Mouse (Mus musculus) intestine, postnatal 0 days (tissue): ENCODE results near the gene Hdac9. TPM values are rescaled to one million over a fixed set of nuclear protein-coding genes. Genes with fewer than 3 reads are reported as not detected.

Experiments used
- ATAC-seq: fragments of 200-750 bp; cut with Nextera tagmentation; 2 replicates; pipeline ENCODE4 v1.8.0; 2017; ENCODE audit warnings: mild to moderate bottlenecking, moderate TSS enrichment, moderate library complexity
- H3K27ac ChIP-seq: fragments of 300-500 bp; sonication (generic); 2 replicates; pipeline ENCODE4 v1.5.1; 2014; ENCODE audit warnings: mild to moderate bottlenecking, low read depth, low read length, moderate library complexity
- H3K27me3 ChIP-seq: fragments of 300-500 bp; sonication (generic); replicated peaks from 2 replicates; pipeline ENCODE4 v1.6.1; 2014; ENCODE audit warnings: low read length, mixed read lengths; ENCODE audit not compliant: control insufficient read depth, insufficient read depth
- H3K36me3 ChIP-seq: fragments of 300-500 bp; sonication (generic); 2 replicates; pipeline ENCODE4 v1.6.1; 2014; ENCODE audit warnings: mild to moderate bottlenecking, moderate library complexity; ENCODE audit not compliant: control insufficient read depth, insufficient read depth
- H3K4me1 ChIP-seq: fragments of 300-500 bp; sonication (generic); replicated peaks from 2 replicates; pipeline ENCODE4 v1.6.1; 2014; ENCODE audit warnings: antibody characterized with exemption, low read length, mixed read lengths; ENCODE audit not compliant: control insufficient read depth, insufficient read depth
- H3K4me2 ChIP-seq: fragments of 300-500 bp; sonication (generic); replicated peaks from 2 replicates; pipeline ENCODE4 v1.6.1; 2014; ENCODE audit warnings: low read depth, mild to moderate bottlenecking, moderate library complexity
- H3K4me3 ChIP-seq: fragments of 300-500 bp; sonication (generic); 2 replicates; pipeline ENCODE4 v1.5.1; 2014; ENCODE audit warnings: low read depth, low read length
- H3K9ac ChIP-seq: fragments of 300-500 bp; sonication (generic); 2 replicates; pipeline ENCODE4 v1.6.1; 2014; ENCODE audit warnings: mild to moderate bottlenecking, low read depth, low read length
- H3K9me3 ChIP-seq: fragments of 300-500 bp; sonication (generic); 2 replicates; pipeline ENCODE4 v1.6.1; 2016; ENCODE audit warnings: mixed run types; ENCODE audit not compliant: control insufficient read depth
- CTCF ChIP-seq: sonication (generic); IDR thresholded peaks from 2 replicates; pipeline ENCODE4 v1.5.1; 2016; ENCODE audit warnings: low read depth, mild to moderate bottlenecking, control low read depth, antibody characterized with exemption, moderate library complexity
- WGBS: fragments of 180-500 bp; shearing (Covaris S2); extraction: QIAGEN DNeasy Blood & Tissue Kit; methylation state at CpG from one replicate; pipeline ENCODE4 v1.1.7; 2014; 5-methylcytosine and 5-hydroxymethylcytosine counted together
- polyA plus RNA-seq: library from polyadenylated mRNA; unstranded; fragments of >200 nt; fragmentation: Nextera tagmentation; extraction: Ambion mirVana; gene quantifications from 2 replicates; pipeline ENCODE4 v1.2.1, GENCODE M21; 2015

Hdac9 gene
- polyA plus RNA-seq, 1 experiment from 2014 or later, result 1.4 TPM

DNA sequence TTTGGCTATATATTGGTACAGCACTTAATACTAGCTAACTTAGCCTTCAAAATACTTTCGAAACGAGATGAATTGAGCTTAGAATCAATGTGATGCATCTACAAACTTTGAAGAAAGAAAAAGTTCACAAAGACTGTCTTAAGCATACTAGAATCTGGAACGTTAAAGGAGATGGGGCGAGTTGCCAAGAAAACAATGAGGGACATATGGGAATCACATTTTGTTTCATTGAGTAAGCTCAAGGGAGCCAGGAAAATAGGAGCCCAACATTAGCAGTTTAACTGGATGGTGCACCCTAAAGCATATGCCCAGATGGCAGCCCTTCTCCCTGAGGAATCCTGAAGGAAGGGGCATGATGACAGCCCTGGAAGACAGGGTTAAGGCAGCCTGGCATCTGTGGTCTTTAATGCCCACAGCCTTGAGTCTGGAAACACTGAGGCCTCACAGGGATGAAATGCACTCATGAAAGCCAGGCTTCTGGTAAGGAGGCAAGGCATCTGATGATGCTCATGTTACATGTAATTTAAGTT is 685.2 kb downstream of the Hdac9 start:
- ATAC-seq, result no peak
- Histone ChIP-seq H3K4me1 (no peaks in the 10 kb centered on the region), H3K27me3 (no peaks in the 10 kb centered on the region), H3K9me3 (no peaks in the 10 kb centered on the region), H3K9ac (no peak overlapping the region), H3K4me2 (no peak overlapping the region), H3K27ac (no peak overlapping the region), H3K4me3 (no peak overlapping the region), H3K36me3 (no peaks in the 10 kb centered on the region)
- TF ChIP-seq CTCF, result no peak
- 68% methylated on average over 4 of the region's 4 CpGs for WGBS

DNA sequence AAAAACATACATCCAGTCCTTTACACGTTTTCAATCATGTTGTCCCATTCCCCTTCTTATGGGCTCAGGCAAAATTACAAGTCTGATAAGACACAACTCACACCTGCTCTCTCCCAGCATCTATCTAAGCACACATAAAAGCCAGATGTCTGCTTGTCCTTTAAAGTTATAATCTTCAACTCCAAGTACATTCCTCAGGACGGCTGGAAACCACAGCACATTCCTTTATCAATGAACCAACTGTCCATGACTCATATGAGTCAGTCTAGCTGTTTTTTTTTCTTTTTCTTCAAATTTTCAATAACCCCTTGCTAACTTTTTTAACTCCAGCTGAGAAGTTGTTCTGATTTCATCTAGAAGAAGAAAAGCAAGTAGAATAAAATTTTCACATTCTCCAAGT is 692.4 kb downstream of the Hdac9 start:
- Histone ChIP-seq H3K9me3 (no peaks in the 10 kb centered on the region), H3K4me2 (no peak overlapping the region), H3K36me3 (no peaks in the 10 kb centered on the region), H3K27me3 (no peaks in the 10 kb centered on the region), H3K4me3 (no peak overlapping the region), H3K27ac (no peak overlapping the region), H3K9ac (no peak overlapping the region), H3K4me1 (no peaks in the 10 kb centered on the region)
- no peak for TF ChIP-seq CTCF
- WGBS, result 42% methylated on average over 2 of the region's 2 CpGs
- no peak for ATAC-seq

DNA sequence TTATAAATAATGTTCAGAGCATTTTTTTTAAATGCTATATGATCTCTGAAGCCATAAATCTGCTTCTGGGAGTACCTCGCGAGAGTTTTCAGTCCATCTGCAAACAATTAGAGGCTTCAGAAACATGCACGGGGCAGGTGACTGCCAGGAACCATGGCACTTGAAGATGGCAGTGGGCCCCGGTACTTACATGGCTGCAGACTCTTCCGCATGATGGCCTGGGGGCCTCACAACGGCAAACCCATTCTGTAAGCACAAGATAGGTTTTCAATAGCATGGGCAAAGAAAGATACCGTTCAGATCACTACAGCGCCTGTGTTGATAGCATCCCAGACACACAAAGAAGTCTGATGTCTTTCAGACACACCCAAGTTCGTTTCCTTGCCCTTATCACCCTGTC is 695.9 kb downstream of the Hdac9 start:
- Histone ChIP-seq H3K27me3 (no peaks in the 10 kb centered on the region), H3K9ac (no peak overlapping the region), H3K4me3 (no peak overlapping the region), H3K27ac (no peak overlapping the region), H3K4me2 (no peak overlapping the region), H3K36me3 (no peaks in the 10 kb centered on the region), H3K9me3 (no peaks in the 10 kb centered on the region), H3K4me1 (no peaks in the 10 kb centered on the region)
- no peak for TF ChIP-seq CTCF
- ATAC-seq, result no peak
- WGBS, result 67% methylated on average over 9 of the region's 9 CpGs

DNA sequence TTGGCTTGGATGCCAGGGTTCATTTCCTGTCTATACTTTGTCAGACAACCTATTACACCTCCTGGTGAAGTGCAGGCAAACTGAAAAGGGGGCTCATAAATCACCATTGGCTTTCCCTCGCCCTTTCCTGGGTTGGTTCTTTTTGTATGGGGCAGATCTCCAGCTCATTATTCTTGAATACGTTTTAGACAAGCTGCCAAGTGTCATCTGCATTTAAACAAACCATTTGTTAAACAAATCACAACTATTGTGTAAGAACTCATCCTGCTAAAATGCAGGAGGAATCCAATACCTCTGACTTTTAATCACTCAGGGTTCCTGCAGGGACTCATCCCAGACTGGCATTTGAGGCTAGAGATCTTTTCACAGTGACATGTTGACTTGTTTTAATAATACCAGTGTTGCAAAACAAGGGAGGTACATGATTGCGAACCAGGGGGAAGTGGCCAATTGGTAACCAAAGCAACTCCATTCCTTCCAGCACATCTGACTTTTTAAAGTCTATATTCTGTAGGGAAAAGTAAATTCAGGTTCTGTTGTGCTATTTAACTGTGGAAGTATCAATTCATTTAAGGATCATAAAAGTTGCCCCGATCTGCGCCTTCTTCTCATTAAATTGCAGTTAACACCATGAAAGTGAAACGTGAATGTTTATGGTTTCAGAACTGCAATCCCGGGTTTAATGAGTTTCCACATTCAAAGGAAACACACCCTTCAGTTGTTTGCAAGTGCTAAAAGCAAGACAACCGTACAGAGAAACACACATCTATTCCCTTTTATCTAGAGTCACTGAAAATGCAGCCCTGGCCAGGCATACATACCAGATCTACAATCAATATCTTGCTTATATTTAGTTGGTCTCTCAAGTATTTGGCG is 696.6 kb downstream of the Hdac9 start:
- Histone ChIP-seq H3K27ac (no peak overlapping the region), H3K4me2 (no peak overlapping the region), H3K27me3 (no peaks in the 10 kb centered on the region), H3K4me1 (no peaks in the 10 kb centered on the region), H3K36me3 (no peaks in the 10 kb centered on the region), H3K9ac (no peak overlapping the region), H3K9me3 (no peaks in the 10 kb centered on the region), H3K4me3 (no peak overlapping the region)
- 41% methylated on average over 9 of the region's 9 CpGs for WGBS
- no peak for ATAC-seq
- no peak for TF ChIP-seq CTCF

DNA sequence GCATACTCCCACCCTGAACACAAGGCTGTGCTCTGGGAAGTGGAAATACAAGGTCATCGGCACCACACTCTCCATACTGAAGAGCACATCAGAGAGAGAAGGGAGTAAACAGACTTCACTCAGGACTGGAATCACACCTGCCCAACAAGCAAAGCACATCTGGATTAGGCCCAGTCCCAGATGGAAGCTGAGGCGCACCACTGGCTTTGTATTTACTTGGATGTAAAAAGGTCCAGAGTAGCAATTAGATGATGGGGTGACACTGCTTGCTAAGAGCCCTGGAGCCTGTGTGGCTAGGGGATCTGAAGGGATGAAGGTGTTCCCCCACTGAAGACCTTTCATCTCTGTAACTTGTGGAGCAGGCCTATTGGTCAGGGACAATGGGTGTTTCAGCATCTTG is 698.3 kb downstream of the Hdac9 start:
- Histone ChIP-seq H3K4me1 (no peaks in the 10 kb centered on the region), H3K9ac (no peak overlapping the region), H3K36me3 (no peaks in the 10 kb centered on the region), H3K9me3 (no peaks in the 10 kb centered on the region), H3K4me3 (no peak overlapping the region), H3K27me3 (no peaks in the 10 kb centered on the region), H3K4me2 (no peak overlapping the region), H3K27ac (no peak overlapping the region)
- 88% methylated on average over 2 of the region's 2 CpGs for WGBS
- TF ChIP-seq CTCF, result no peak
- ATAC-seq, result no peak

DNA sequence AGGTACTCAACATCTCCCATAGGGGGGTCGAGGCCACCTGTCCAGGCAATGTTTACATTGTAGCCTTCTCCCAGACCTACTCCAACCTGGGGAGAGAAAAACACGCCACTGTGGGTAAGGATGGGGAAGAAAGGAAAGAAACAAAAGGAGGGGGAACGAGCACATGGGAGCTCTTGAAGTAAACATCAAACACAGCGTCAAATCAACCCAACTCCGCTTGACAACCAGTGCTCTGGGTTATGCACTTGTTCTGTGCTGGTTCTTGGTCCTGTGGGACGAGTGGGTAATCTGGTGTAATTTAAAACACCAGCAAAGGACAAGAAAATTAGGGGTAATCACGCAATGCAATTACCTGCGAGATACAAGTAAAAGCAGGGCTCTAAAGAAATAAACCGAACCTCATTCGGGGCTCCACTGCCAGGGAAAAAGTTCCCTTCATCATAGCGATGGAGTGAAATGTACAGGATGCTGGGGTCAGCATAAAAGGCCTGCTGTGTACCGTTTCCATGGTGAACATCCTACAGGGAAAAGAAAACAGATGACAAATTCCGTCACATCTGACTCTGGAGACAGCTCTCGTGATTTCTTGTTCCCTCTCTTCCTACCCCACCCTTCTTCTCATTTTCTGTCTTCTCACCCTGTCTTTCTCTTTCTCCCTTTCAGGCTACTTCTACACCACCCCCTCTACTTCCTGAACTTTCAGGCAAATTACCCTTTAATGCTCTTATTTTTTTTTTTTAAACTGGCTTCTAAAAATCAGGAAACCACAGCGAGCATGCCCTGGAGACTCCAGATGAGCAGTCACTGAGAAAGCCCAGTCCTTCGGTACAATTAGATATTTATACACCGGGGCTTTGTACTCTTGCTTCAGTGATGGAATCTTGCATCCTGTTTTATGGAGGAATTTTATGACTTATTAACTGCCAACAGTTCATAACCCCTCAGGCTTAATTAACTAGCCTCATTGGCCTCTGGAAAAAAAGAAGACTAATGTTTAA is 701.6 kb downstream of the Hdac9 start:
- no peak for TF ChIP-seq CTCF
- Histone ChIP-seq H3K4me3 (no peak overlapping the region), H3K36me3 (no peaks in the 10 kb centered on the region), H3K27me3 (no peaks in the 10 kb centered on the region), H3K9me3 (no peaks in the 10 kb centered on the region), H3K27ac (no peak overlapping the region), H3K4me1 (no peaks in the 10 kb centered on the region), H3K9ac (no peak overlapping the region), H3K4me2 (no peak overlapping the region)
- no peak for ATAC-seq
- WGBS, result 60% methylated on average over 17 of the region's 17 CpGs
